Mouse (Mus musculus): ENCODE data around the gene Cul9. TPM values are rescaled to one million over a fixed set of nuclear protein-coding genes. Genes with fewer than 3 reads are reported as not detected.

Cul9 gene
- polyA plus RNA-seq, 1 experiment from 2014 or later = 3.0 TPM

GRCm38 (mm10) chr17:46525065-46525464 lies 21.1 kb downstream of the Cul9 start:
- no peak overlapping the region for H3K9ac ChIP-seq (ENCODE audit: low read depth, low read length)
- 0 out of 2 replicates have a peak, but pooled peaks cover 3% of the 10 kb centered on the region for H3K27me3 ChIP-seq (ENCODE audit: control insufficient read depth, insufficient read depth, low read length)
- H3K4me2 ChIP-seq (replicated peaks; ENCODE audit: low read depth, low read length) = no peak overlapping the region
- no peak for ATAC-seq (ENCODE audit: low FRiP score, low TSS enrichment)
- H3K4me1 ChIP-seq (ENCODE audit: control insufficient read depth, insufficient read depth, low read length) = no peaks in the 10 kb centered on the region
- H3K27ac ChIP-seq (ENCODE audit: low read depth, low read length) = no peak overlapping the region
- WGBS = 81% methylated on average over 10 of the region's 10 CpGs
- H3K4me3 ChIP-seq (ENCODE audit: low read length) = no peak overlapping the region
- H3K9me3 ChIP-seq (ENCODE audit: control insufficient read depth, low read length) = no peaks in the 10 kb centered on the region
- no peaks in the 10 kb centered on the region for H3K36me3 ChIP-seq (ENCODE audit: control insufficient read depth, insufficient read depth, low read length)

GRCm38 (mm10) chr17:46521963-46522668 lies 24.1 kb downstream of the Cul9 start:
- no peak overlapping the region for H3K4me2 ChIP-seq (replicated peaks; ENCODE audit: low read depth, low read length)
- H3K9me3 ChIP-seq (ENCODE audit: control insufficient read depth, low read length) = no peaks in the 10 kb centered on the region
- no peak overlapping the region for H3K27ac ChIP-seq (ENCODE audit: low read depth, low read length)
- 0 out of 2 replicates have a peak, but pooled peaks cover 5% of the 10 kb centered on the region for H3K27me3 ChIP-seq (ENCODE audit: control insufficient read depth, insufficient read depth, low read length)
- ATAC-seq (ENCODE audit: low FRiP score, low TSS enrichment) = no peak
- no peak overlapping the region for H3K4me3 ChIP-seq (ENCODE audit: low read length)
- no peaks in the 10 kb centered on the region for H3K4me1 ChIP-seq (ENCODE audit: control insufficient read depth, insufficient read depth, low read length)
- no peak overlapping the region for H3K9ac ChIP-seq (ENCODE audit: low read depth, low read length)
- 40% methylated on average over 24 of the region's 24 CpGs for WGBS
- no peaks in the 10 kb centered on the region for H3K36me3 ChIP-seq (ENCODE audit: control insufficient read depth, insufficient read depth, low read length)

- no peak for ATAC-seq (ENCODE audit: low FRiP score, low TSS enrichment)
- Histone ChIP-seq H3K9me3 (ENCODE audit: control insufficient read depth, low read length) (no peaks in the 10 kb centered on the region), H3K27me3 (ENCODE audit: control insufficient read depth, insufficient read depth, low read length) (0 out of 2 replicates have a peak, but pooled peaks cover 5% of the 10 kb centered on the region), H3K4me2 (replicated peaks; ENCODE audit: low read depth, low read length) (no peak overlapping the region), H3K27ac (ENCODE audit: low read depth, low read length) (no peak overlapping the region), H3K9ac (ENCODE audit: low read depth, low read length) (no peak overlapping the region; the same call in 1 of the 2 replicates), H3K36me3 (ENCODE audit: control insufficient read depth, insufficient read depth, low read length) (no peaks in the 10 kb centered on the region), H3K4me3 (ENCODE audit: low read length) (no peak overlapping the region), H3K4me1 (ENCODE audit: control insufficient read depth, insufficient read depth, low read length) (no peaks in the 10 kb centered on the region)
- WGBS = 78% methylated on average over 9 of the region's 9 CpGs
Observed at GRCm38 (mm10) chr17:46521174-46521573, 25.0 kb downstream of the Cul9 start.

DNA sequence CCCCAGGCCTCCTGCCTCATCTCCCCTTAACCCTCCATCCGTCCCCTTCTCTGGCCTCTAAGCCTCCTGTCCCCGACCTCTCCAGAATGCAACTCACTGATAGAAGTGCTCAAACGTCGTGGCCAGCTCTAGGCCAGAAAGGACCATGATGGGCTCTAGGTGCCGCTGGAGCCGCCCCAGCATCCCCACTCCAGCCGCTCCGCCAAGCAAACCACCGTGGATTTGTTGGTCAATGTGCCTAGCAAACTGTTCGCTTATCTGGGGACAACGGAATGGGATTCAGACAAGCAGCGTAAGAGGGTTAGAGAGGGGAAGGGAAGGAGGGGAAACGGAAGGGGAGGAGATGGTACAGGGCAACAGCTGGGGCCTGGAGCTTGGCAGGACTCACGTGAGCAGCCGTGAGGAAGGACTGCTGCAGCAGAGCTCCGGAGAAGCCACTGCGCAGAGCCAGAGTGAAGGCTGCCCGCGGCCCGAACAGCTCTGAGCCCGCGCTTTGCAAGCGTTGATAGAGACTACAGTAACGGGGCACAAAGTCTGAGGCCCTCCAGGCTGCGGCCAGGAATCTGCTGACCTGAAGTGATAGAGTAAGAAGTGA lies 25.7 kb downstream of the Cul9 start:
- H3K9me3 ChIP-seq (ENCODE audit: control insufficient read depth, low read length) = no peaks in the 10 kb centered on the region
- no peaks in the 10 kb centered on the region for H3K4me1 ChIP-seq (ENCODE audit: control insufficient read depth, insufficient read depth, low read length)
- peak overlapping the region; percentile 18; the same call in 1 of the 2 replicates for H3K9ac ChIP-seq (ENCODE audit: low read depth, low read length)
- H3K27ac ChIP-seq (ENCODE audit: low read depth, low read length) = no peak overlapping the region
- H3K4me3 ChIP-seq (ENCODE audit: low read length) = no peak overlapping the region
- WGBS = 47% methylated on average over 25 of the region's 25 CpGs
- ATAC-seq (ENCODE audit: low FRiP score, low TSS enrichment) = 0 out of 2 replicates have a peak, but pooled peaks have one; percentile 34
- H3K4me2 ChIP-seq (replicated peaks; ENCODE audit: low read depth, low read length) = peak overlapping the region; percentile 15
- no peaks in the 10 kb centered on the region for H3K36me3 ChIP-seq (ENCODE audit: control insufficient read depth, insufficient read depth, low read length)
- 0 out of 2 replicates have a peak, but pooled peaks cover 5% of the 10 kb centered on the region for H3K27me3 ChIP-seq (ENCODE audit: control insufficient read depth, insufficient read depth, low read length)

DNA sequence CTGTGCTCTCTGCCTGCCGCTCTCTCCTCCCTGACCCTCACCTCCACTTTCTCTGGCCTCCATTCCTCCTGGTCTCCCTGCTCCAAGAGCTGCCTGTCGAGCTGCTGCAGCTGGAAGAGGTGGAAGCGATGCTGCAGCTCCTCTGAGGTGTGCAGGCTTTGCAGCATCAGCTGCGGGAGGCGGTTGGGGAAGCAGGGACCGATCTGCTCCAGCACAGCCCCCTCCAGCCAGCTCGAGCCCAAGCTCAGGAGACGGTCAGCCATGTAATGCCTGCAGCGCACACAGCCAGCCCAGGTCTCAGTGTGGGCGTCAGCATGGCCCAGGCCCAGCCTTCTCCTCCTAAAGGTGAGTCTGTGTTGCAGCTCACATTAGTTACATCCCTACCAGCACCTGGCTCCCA lies 26.2 kb downstream of the Cul9 start:
- H3K4me2 ChIP-seq (replicated peaks; ENCODE audit: low read depth, low read length) = peak overlapping the region; percentile 15
- H3K36me3 ChIP-seq (ENCODE audit: control insufficient read depth, insufficient read depth, low read length) = no peaks in the 10 kb centered on the region
- H3K4me3 ChIP-seq (ENCODE audit: low read length) = no peak overlapping the region
- no peak for ATAC-seq (ENCODE audit: low FRiP score, low TSS enrichment)
- H3K4me1 ChIP-seq (ENCODE audit: control insufficient read depth, insufficient read depth, low read length) = no peaks in the 10 kb centered on the region
- 0 out of 2 replicates have a peak, but pooled peaks cover 5% of the 10 kb centered on the region for H3K27me3 ChIP-seq (ENCODE audit: control insufficient read depth, insufficient read depth, low read length)
- no peak overlapping the region for H3K27ac ChIP-seq (ENCODE audit: low read depth, low read length)
- H3K9me3 ChIP-seq (ENCODE audit: control insufficient read depth, low read length) = no peaks in the 10 kb centered on the region
- H3K9ac ChIP-seq (ENCODE audit: low read depth, low read length) = peak overlapping the region; percentile 18; the same call in 1 of the 2 replicates
- WGBS = 73% methylated on average over 10 of the region's 10 CpGs

DNA sequence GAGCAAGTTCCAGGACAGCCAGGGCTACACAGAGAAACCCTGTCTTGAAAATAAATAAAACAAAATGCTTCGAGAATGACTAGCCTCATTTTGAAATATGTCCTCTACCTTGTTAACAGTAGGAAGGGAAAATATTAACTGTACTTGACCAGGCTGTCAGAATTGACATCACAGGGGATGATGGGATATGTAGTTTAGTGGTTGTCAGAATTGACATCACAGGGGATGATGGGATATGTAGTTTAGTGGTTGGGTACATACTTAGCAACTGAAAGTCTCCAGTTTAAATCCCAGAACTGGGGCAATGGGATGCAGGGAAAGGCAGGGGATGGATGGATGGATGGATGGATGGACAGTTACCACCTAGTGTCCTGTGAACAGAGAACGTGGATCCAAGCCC lies 32.9 kb downstream of the Cul9 start:
- Histone ChIP-seq H3K36me3 (ENCODE audit: control insufficient read depth, insufficient read depth, low read length) (no peaks in the 10 kb centered on the region), H3K4me1 (ENCODE audit: control insufficient read depth, insufficient read depth, low read length) (no peaks in the 10 kb centered on the region), H3K27me3 (ENCODE audit: control insufficient read depth, insufficient read depth, low read length) (no peaks in the 10 kb centered on the region), H3K4me2 (replicated peaks; ENCODE audit: low read depth, low read length) (no peak overlapping the region), H3K4me3 (ENCODE audit: low read length) (no peak overlapping the region), H3K27ac (ENCODE audit: low read depth, low read length) (no peak overlapping the region), H3K9me3 (ENCODE audit: control insufficient read depth, low read length) (no peaks in the 10 kb centered on the region), H3K9ac (ENCODE audit: low read depth, low read length) (no peak overlapping the region)
- 71% methylated on average over 2 of the region's 2 CpGs for WGBS
- no peak for ATAC-seq (ENCODE audit: low FRiP score, low TSS enrichment)

- ATAC-seq (ENCODE audit: low FRiP score, low TSS enrichment) = no peak
- Histone ChIP-seq H3K9me3 (ENCODE audit: control insufficient read depth, low read length) (no peaks in the 10 kb centered on the region), H3K27me3 (ENCODE audit: control insufficient read depth, insufficient read depth, low read length) (no peaks in the 10 kb centered on the region)
Observed at GRCm38 (mm10) chr17:46511059-46511710, 35.0 kb downstream of the Cul9 start.

DNA sequence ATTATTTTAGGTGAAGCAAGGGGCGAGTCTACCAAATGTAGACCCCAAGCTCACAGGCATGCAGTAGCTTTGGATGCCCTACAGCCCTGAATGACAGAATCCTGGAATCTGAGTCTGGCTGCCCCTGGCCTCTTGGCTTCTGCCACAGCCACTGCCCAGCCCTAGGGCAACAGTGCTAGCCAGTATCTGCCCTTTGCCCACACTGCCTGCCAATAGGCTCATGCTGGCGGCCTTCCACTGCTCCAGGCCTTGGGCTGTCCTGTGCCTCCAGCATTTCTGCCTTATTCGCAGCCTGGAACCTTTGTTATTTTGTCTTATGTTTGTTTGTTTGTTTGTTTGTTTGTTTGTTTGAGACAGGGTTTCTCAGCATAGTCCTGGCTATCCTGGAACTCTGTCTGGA lies 40.6 kb downstream of the Cul9 start:
- peaks cover 8% of the 10 kb centered on the region; the same call in 1 of the 2 replicates for H3K36me3 ChIP-seq (ENCODE audit: control insufficient read depth, insufficient read depth, low read length)
- no peak for ATAC-seq (ENCODE audit: low FRiP score, low TSS enrichment)
- 88% methylated on average over 3 of the region's 3 CpGs for WGBS
- no peak overlapping the region for H3K4me3 ChIP-seq (ENCODE audit: low read length)
- no peak overlapping the region for H3K27ac ChIP-seq (ENCODE audit: low read depth, low read length)
- H3K4me1 ChIP-seq (ENCODE audit: control insufficient read depth, insufficient read depth, low read length) = 0 out of 2 replicates have a peak, but pooled peaks cover 7% of the 10 kb centered on the region
- H3K27me3 ChIP-seq (ENCODE audit: control insufficient read depth, insufficient read depth, low read length) = no peaks in the 10 kb centered on the region
- no peak overlapping the region for H3K4me2 ChIP-seq (replicated peaks; ENCODE audit: low read depth, low read length)
- no peak overlapping the region for H3K9ac ChIP-seq (ENCODE audit: low read depth, low read length)
- H3K9me3 ChIP-seq (ENCODE audit: control insufficient read depth, low read length) = no peaks in the 10 kb centered on the region

More at GRCm38 (mm10) chr17:46511059-46511710, 35.0 kb downstream of the Cul9 start:
- WGBS = 56% methylated on average over 11 of the region's 11 CpGs
- H3K4me2 ChIP-seq (replicated peaks; ENCODE audit: low read depth, low read length) = no peak overlapping the region
- H3K4me3 ChIP-seq (ENCODE audit: low read length) = no peak overlapping the region
- no peaks in the 10 kb centered on the region for H3K4me1 ChIP-seq (ENCODE audit: control insufficient read depth, insufficient read depth, low read length)
- no peak overlapping the region for H3K27ac ChIP-seq (ENCODE audit: low read depth, low read length)
- no peaks in the 10 kb centered on the region for H3K36me3 ChIP-seq (ENCODE audit: control insufficient read depth, insufficient read depth, low read length)
- H3K9ac ChIP-seq (ENCODE audit: low read depth, low read length) = no peak overlapping the region
